Mouse (Mus musculus) lung, postnatal 0 days (tissue): ENCODE measurements around the gene Slc36a3. TPM values are rescaled to one million over a fixed set of nuclear protein-coding genes. Genes with fewer than 3 reads are reported as not detected.

Source experiments
- ATAC-seq: fragments of 200-750 bp; cut with Nextera tagmentation; 2 replicates; pipeline ENCODE4 v1.8.0; 2017; ENCODE audit warnings: moderate library complexity
- DNase-seq: peaks from one replicate; pipeline ENCODE4 v3.0.0-alpha.2; 2016; ENCODE audit warnings: low spot score
- H3K27ac ChIP-seq: fragments of 300-500 bp; sonication (generic); 2 replicates; pipeline ENCODE4 v1.5.1; 2014; ENCODE audit warnings: antibody characterized with exemption, mild to moderate bottlenecking, low read length, mixed read lengths
- H3K27me3 ChIP-seq: fragments of 300-500 bp; sonication (generic); replicated peaks from 2 replicates; pipeline ENCODE4 v1.6.1; 2014; ENCODE audit warnings: low read length, mixed read lengths; ENCODE audit not compliant: insufficient read depth
- H3K36me3 ChIP-seq: fragments of 300-500 bp; sonication (generic); 2 replicates; pipeline ENCODE4 v1.6.1; 2014; ENCODE audit warnings: low read length, mixed read lengths; ENCODE audit not compliant: insufficient read depth
- H3K4me1 ChIP-seq: fragments of 300-500 bp; sonication (generic); 2 replicates; pipeline ENCODE4 v1.6.1; 2014; ENCODE audit warnings: antibody characterized with exemption, low read depth, low read length, mixed read lengths; ENCODE audit not compliant: insufficient read depth
- H3K4me2 ChIP-seq: fragments of 300-500 bp; sonication (generic); replicated peaks from 2 replicates; pipeline ENCODE4 v1.6.1; 2014; ENCODE audit warnings: low read depth, mild to moderate bottlenecking, low read length, moderate library complexity, mixed read lengths
- H3K4me3 ChIP-seq: fragments of 300-500 bp; sonication (generic); 2 replicates; pipeline ENCODE4 v1.5.1; 2014; ENCODE audit warnings: low read depth, low read length
- H3K9ac ChIP-seq: fragments of 300-500 bp; sonication (generic); replicated peaks from 2 replicates; pipeline ENCODE4 v1.6.1; 2014; ENCODE audit warnings: low read depth, mild to moderate bottlenecking
- H3K9me3 ChIP-seq: fragments of 300-500 bp; sonication (generic); 2 replicates; pipeline ENCODE4 v1.6.1; 2016; ENCODE audit warnings: low read length, mixed read lengths
- CTCF ChIP-seq: IDR thresholded peaks from 2 replicates; pipeline ENCODE4 v1.5.1; 2016; ENCODE audit warnings: antibody characterized with exemption, mild to moderate bottlenecking
- EP300 ChIP-seq: IDR thresholded peaks from 2 replicates; pipeline ENCODE4 v1.6.1; 2016; ENCODE audit warnings: antibody characterized with exemption, mild to moderate bottlenecking, control low read depth
- WGBS: fragments of 180-500 bp; shearing (Covaris S2); extraction: QIAGEN DNeasy Blood & Tissue Kit; methylation state at CpG from one replicate; pipeline ENCODE4 v1.1.7; 2014; 5-methylcytosine and 5-hydroxymethylcytosine counted together
- polyA plus RNA-seq: library from polyadenylated mRNA; unstranded; fragments of >200 nt; fragmentation: Nextera tagmentation; extraction: Ambion mirVana; gene quantifications from 2 replicates; pipeline ENCODE4 v1.2.1, GENCODE M21; 2015

Slc36a3 gene
- polyA plus RNA-seq, 1 experiment from 2014 or later: not detected

DNA sequence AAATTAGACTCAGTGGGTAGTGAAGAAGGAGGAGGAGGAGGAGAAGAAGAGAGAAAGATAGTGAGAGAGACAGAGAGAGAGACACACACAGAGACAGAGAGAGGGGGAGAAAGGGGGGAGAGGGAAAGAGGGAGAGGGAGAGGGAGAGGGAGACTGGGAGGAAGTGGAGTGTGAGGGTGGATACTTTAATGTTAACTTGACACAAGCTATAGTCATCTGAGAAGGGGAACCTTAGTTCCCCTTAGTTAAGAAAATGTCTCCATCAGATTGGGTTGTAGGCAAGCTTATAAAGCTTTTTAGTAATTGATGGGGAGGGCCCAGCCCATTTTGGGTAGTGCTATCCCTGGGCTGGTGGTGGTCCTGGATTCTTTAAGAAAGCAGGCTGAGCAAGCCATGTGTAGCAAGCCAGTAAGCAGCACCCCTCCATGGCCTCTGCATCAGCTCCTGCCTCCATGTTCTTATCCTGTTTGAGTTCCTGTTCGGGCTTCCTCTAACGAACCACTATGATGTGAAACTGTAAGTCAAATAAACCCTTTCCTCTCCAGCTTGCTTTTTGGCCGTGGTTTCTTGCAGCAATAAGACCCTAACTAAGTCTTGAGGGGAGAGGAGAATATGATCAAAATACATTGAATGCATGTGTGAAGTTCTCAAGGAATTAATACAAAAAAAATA is 3.0 kb upstream of the Slc36a3 start:
- DNase-seq (no peak), ATAC-seq (no peak)
- H3K4me3 ChIP-seq: no peak overlapping the region
- H3K27ac ChIP-seq: no peak overlapping the region
- no peaks in the 10 kb centered on the region for H3K9me3 ChIP-seq
- TF ChIP-seq CTCF (no peak), EP300 (no peak)
- H3K27me3 ChIP-seq: no peaks in the 10 kb centered on the region
- WGBS: 22% methylated on average over 3 of the region's 3 CpGs
- no peaks in the 10 kb centered on the region for H3K4me1 ChIP-seq
- no peaks in the 10 kb centered on the region for H3K36me3 ChIP-seq
- H3K4me2 ChIP-seq: no peak overlapping the region
- no peak overlapping the region for H3K9ac ChIP-seq

GRCm38 (mm10) chr11:55148461-55148860 is 3.0 kb downstream of the Slc36a3 start:
- Histone ChIP-seq H3K9ac (no peak overlapping the region), H3K4me1 (no peaks in the 10 kb centered on the region), H3K9me3 (no peaks in the 10 kb centered on the region), H3K36me3 (no peaks in the 10 kb centered on the region), H3K27me3 (no peaks in the 10 kb centered on the region), H3K4me2 (no peak overlapping the region), H3K4me3 (no peak overlapping the region), H3K27ac (no peak overlapping the region)
- ATAC-seq (no peak), DNase-seq (no peak)
- WGBS: 70% methylated on average over 4 of the region's 4 CpGs
- no peak for TF ChIP-seq CTCF
- no peak for TF ChIP-seq EP300

DNA sequence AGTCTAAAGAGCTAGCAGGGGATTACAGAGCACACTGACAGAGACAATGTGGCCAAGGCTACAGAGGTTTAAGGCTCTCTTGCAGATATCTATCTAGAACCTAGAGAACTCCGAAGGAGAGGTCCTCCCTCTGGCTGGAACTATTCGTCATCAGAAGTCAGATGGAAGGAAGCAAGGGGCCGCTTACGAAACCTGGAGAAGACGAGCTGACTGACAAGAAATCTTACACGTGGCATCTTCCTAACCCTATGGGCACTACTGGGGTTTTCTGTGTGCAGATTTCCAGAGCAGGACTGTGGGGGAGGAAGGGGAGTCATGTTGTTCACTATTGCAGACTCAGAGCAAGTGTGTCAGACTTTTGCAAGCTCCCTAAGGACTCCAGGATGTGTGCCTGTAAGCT is 4.1 kb downstream of the Slc36a3 start:
- Histone ChIP-seq H3K27ac (no peak overlapping the region), H3K4me2 (no peak overlapping the region), H3K4me3 (no peak overlapping the region), H3K9ac (no peak overlapping the region), H3K9me3 (no peaks in the 10 kb centered on the region), H3K4me1 (no peaks in the 10 kb centered on the region), H3K27me3 (no peaks in the 10 kb centered on the region), H3K36me3 (no peaks in the 10 kb centered on the region)
- 47% methylated on average over 6 of the region's 6 CpGs for WGBS
- ATAC-seq: no peak
- DNase-seq: no peak
- no peak for TF ChIP-seq EP300

- H3K4me1 ChIP-seq: no peaks in the 10 kb centered on the region
- no peak overlapping the region for H3K4me2 ChIP-seq
- WGBS: 69% methylated on average over 1 of the region's 1 CpGs
- ATAC-seq (no peak), DNase-seq (no peak)
- H3K27ac ChIP-seq: no peak overlapping the region
- no peaks in the 10 kb centered on the region for H3K9me3 ChIP-seq
- H3K36me3 ChIP-seq: no peaks in the 10 kb centered on the region
- no peak overlapping the region for H3K4me3 ChIP-seq
- no peak overlapping the region for H3K9ac ChIP-seq
- H3K27me3 ChIP-seq: no peaks in the 10 kb centered on the region
- TF ChIP-seq CTCF (no peak), EP300 (no peak)
Measured at GRCm38 (mm10) chr11:55146855-55147254, 4.7 kb downstream of the Slc36a3 start.

- 65% methylated on average over 5 of the region's 5 CpGs for WGBS
- Histone ChIP-seq H3K27ac (no peak overlapping the region), H3K9ac (no peak overlapping the region), H3K4me3 (no peak overlapping the region), H3K4me1 (no peaks in the 10 kb centered on the region), H3K27me3 (no peaks in the 10 kb centered on the region), H3K36me3 (no peaks in the 10 kb centered on the region), H3K4me2 (no peak overlapping the region), H3K9me3 (no peaks in the 10 kb centered on the region)
- ATAC-seq: no peak
- TF ChIP-seq CTCF (no peak), EP300 (no peak)
- no peak for DNase-seq
Measured at GRCm38 (mm10) chr11:55144011-55144410, 7.5 kb downstream of the Slc36a3 start.

- ATAC-seq: no peak
Measured at GRCm38 (mm10) chr11:55141502-55141901, 10.0 kb downstream of the Slc36a3 start.

GRCm38 (mm10) chr11:55137646-55138045 is 13.9 kb downstream of the Slc36a3 start:
- Histone ChIP-seq H3K27ac (no peak overlapping the region), H3K9ac (no peak overlapping the region), H3K4me2 (no peak overlapping the region), H3K4me3 (no peak overlapping the region), H3K9me3 (no peaks in the 10 kb centered on the region), H3K27me3 (no peaks in the 10 kb centered on the region), H3K4me1 (no peaks in the 10 kb centered on the region), H3K36me3 (no peaks in the 10 kb centered on the region)
- ATAC-seq (no peak), DNase-seq (no peak)
- TF ChIP-seq CTCF (no peak), EP300 (no peak)

More at GRCm38 (mm10) chr11:55141502-55141901, 10.0 kb downstream of the Slc36a3 start:
- Histone ChIP-seq H3K4me1 (no peaks in the 10 kb centered on the region), H3K27me3 (no peaks in the 10 kb centered on the region), H3K36me3 (no peaks in the 10 kb centered on the region), H3K9me3 (no peaks in the 10 kb centered on the region), H3K4me2 (no peak overlapping the region), H3K27ac (no peak overlapping the region), H3K4me3 (no peak overlapping the region), H3K9ac (no peak overlapping the region)
- TF ChIP-seq EP300 (no peak), CTCF (no peak)
- DNase-seq: no peak
- WGBS: 76% methylated on average over 4 of the region's 4 CpGs
